Mouse (Mus musculus) hindbrain, embryonic 16.5 days (tissue): ENCODE data around the gene Adat1. TPM values are rescaled to one million over a fixed set of nuclear protein-coding genes. Genes with fewer than 3 reads are reported as not detected.
"Not testable (repeated sequence)": the region's sequence is repeated elsewhere in the genome, so short reads cannot be mapped to it uniquely, and the experiment has no call there.

ENCODE experiments used
- ATAC-seq: fragments of 200-750 bp; cut with Nextera tagmentation; 2 replicates; pipeline ENCODE4 v1.8.0; 2017; ENCODE audit warnings: moderate TSS enrichment, moderate library complexity
- H3K27ac ChIP-seq: fragments of 300-500 bp; sonication (generic); 2 replicates; pipeline ENCODE4 v1.5.1; 2014; ENCODE audit warnings: low read depth, mild to moderate bottlenecking, control low read depth, low read length, moderate library complexity
- H3K27me3 ChIP-seq: fragments of 300-500 bp; sonication (generic); replicated peaks from 2 replicates; pipeline ENCODE4 v1.6.1; 2014; ENCODE audit warnings: low read length; ENCODE audit not compliant: control insufficient read depth, insufficient read depth
- H3K36me3 ChIP-seq: fragments of 300-500 bp; sonication (generic); 2 replicates; pipeline ENCODE4 v1.6.1; 2014; ENCODE audit warnings: mild to moderate bottlenecking, low read length, moderate library complexity, mixed read lengths; ENCODE audit not compliant: control insufficient read depth, insufficient read depth
- H3K4me1 ChIP-seq: fragments of 300-500 bp; sonication (generic); 2 replicates; pipeline ENCODE4 v1.6.1; 2014; ENCODE audit warnings: low read depth, low read length; ENCODE audit not compliant: control insufficient read depth, insufficient read depth
- H3K4me2 ChIP-seq: fragments of 300-500 bp; sonication (generic); 2 replicates; pipeline ENCODE4 v1.6.1; 2014; ENCODE audit warnings: mild to moderate bottlenecking, low read length, control low read depth, moderate library complexity
- H3K4me3 ChIP-seq: fragments of 300-500 bp; sonication (generic); 2 replicates; pipeline ENCODE4 v1.5.1; 2014; ENCODE audit warnings: mild to moderate bottlenecking, low read length, control low read depth, moderate library complexity
- H3K9ac ChIP-seq: fragments of 300-500 bp; sonication (generic); 2 replicates; pipeline ENCODE4 v1.6.1; 2014; ENCODE audit warnings: low read depth, mild to moderate bottlenecking, control low read depth, low read length, moderate library complexity
- H3K9me3 ChIP-seq: fragments of 300-500 bp; sonication (generic); 2 replicates; pipeline ENCODE4 v1.6.1; 2014; ENCODE audit warnings: mild to moderate bottlenecking, low read length, moderate library complexity; ENCODE audit not compliant: control insufficient read depth
- WGBS: fragments of 180-500 bp; shearing (Covaris S2); extraction: QIAGEN DNeasy Blood & Tissue Kit; methylation state at CpG from one replicate; pipeline ENCODE4 v1.1.7; 2014; 5-methylcytosine and 5-hydroxymethylcytosine counted together
- polyA plus RNA-seq: library from polyadenylated mRNA; unstranded; fragments of >200 nt; fragmentation: Nextera tagmentation; extraction: Ambion mirVana; gene quantifications from 2 replicates; pipeline ENCODE4 v1.2.1, GENCODE M21; 2015

The Adat1 gene
- polyA plus RNA-seq, 1 experiment from 2014 or later, result 6.9 TPM

DNA sequence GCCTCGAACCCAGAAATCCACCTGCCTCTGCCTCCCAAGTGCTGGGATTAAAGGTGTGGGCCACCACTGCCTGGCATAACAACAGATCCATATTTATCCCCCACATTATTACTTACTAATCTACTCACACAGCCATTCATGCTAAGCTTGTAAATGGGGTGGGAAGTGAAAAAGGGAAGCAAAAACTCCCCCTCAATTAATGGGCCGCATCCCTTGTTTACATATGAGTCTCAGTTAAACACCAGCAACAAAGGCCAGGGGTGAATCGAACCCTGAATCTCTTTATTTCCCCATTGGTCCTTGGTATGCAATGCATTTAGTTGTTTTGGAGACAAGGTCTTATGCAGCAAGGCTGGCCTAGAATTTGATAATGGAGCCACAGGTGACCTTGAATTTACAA is 41.3 kb downstream of the Adat1 start:
- Histone ChIP-seq H3K4me3 (no peak overlapping the region), H3K9me3 (no peaks in the 10 kb centered on the region), H3K9ac (no peak overlapping the region), H3K4me2 (no peak overlapping the region), H3K4me1 (no peaks in the 10 kb centered on the region), H3K27ac (no peak overlapping the region), H3K27me3 (no peaks in the 10 kb centered on the region), H3K36me3 (peaks cover 29% of the 10 kb centered on the region)
- WGBS, result 90% methylated on average over 3 of the region's 3 CpGs
- ATAC-seq, result no peak

DNA sequence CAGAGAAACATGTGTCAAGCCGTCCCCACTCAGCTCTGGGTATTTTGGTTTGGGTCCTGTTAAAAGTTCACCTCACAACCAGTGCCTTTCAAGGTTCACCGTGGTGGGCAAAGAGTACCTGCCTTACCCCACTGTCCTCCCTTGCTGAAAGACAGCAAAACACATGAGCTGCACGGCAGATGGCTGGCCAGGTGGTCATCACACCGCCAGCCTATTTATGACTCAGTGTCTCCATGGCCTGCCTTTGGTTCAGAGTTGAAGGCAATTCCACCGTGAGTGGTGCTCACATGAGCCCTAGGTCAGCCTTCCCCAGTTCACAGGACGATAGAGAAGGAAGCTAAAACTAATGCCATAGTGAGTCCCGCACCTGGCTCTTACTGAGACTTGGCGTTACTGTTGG is 44.1 kb downstream of the Adat1 start:
- ATAC-seq, result no peak
- H3K9ac ChIP-seq, result no peak overlapping the region
- H3K4me3 ChIP-seq, result no peak overlapping the region
- no peaks in the 10 kb centered on the region for H3K9me3 ChIP-seq
- peaks cover 37% of the 10 kb centered on the region for H3K36me3 ChIP-seq
- H3K27me3 ChIP-seq, result no peaks in the 10 kb centered on the region
- no peaks in the 10 kb centered on the region for H3K4me1 ChIP-seq
- H3K4me2 ChIP-seq, result no peak overlapping the region
- H3K27ac ChIP-seq, result no peak overlapping the region
- 91% methylated on average over 8 of the region's 8 CpGs for WGBS

DNA sequence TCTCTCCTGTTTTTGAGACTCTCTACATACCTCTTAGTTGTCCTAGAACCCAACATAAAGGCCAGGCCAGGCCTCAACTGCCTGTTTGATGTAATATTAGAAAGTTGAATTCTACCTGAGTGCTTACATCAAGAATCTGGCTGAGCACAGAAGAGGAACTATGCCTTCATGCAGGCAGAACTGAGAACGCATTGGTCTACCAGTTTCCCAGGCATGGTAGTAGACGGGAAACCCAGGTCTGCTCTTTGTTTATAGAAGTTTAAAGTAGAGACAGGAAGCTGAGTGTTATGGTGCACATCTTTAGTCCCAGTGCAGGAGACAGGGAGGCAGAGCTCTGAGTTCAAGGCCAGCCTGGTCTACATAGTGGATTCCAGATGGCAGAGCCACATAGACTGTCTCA is 45.0 kb downstream of the Adat1 start:
- H3K4me1 ChIP-seq, result peaks cover 1% of the 10 kb centered on the region
- WGBS, result 86% methylated on average over 2 of the region's 2 CpGs
- H3K36me3 ChIP-seq, result peaks cover 37% of the 10 kb centered on the region

GRCm38 (mm10) chr8:111943544-111943943 is 48.6 kb downstream of the Adat1 start:
- Histone ChIP-seq H3K4me3 (no peak overlapping the region), H3K36me3 (peaks cover 28% of the 10 kb centered on the region), H3K4me1 (peaks cover 18% of the 10 kb centered on the region), H3K27me3 (no peaks in the 10 kb centered on the region), H3K9ac (no peak overlapping the region), H3K9me3 (no peaks in the 10 kb centered on the region), H3K27ac (no peak overlapping the region), H3K4me2 (no peak overlapping the region)
- 88% methylated on average over 2 of the region's 2 CpGs for WGBS
- no peak for ATAC-seq

More for the DNA sequence above, 45.0 kb downstream of the Adat1 start:
- Histone ChIP-seq H3K27me3 (no peaks in the 10 kb centered on the region), H3K9me3 (no peaks in the 10 kb centered on the region), H3K4me2 (no peak overlapping the region), H3K9ac (no peak overlapping the region), H3K4me3 (no peak overlapping the region), H3K27ac (no peak overlapping the region)
- no peak for ATAC-seq

DNA sequence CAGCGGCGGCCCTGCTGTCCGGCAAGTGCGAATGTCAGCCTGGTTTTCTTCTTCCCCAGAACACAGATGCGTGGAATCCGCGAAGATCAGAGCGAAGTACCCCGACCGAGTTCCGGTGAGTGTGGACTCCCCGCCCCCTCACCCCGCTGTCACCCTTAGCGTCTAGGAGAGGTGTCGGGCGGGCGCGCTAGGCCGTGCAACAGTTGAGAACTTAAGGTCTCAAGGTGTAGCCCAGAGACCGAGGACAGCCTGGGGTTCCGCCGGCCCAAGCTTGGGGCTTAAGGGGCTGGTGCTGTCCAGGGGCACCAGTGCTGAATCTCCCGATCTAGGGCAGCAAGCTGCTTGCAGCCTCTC is 51.0 kb downstream of the Adat1 start:
- Histone ChIP-seq H3K9me3 (no peaks in the 10 kb centered on the region), H3K36me3 (peaks cover 16% of the 10 kb centered on the region), H3K9ac (peak overlapping the region; percentile 91), H3K4me1 (peaks cover 18% of the 10 kb centered on the region), H3K4me2 (peak overlapping the region; percentile 94), H3K27me3 (no peaks in the 10 kb centered on the region), H3K4me3 (peak overlapping the region; percentile 99), H3K27ac (peak overlapping the region; percentile 77)
- 0% methylated on average over 20 of the region's 23 CpGs for WGBS
- ATAC-seq, result peak; percentile 7; the same call in 1 of the 2 replicates

GRCm38 (mm10) chr8:111940171-111941100 is 51.7 kb downstream of the Adat1 start, which contains the start of gene Gabarapl2:
Gene Gabarapl2 (plus strand): TSS chr8:111940703.
- peak within 1 kb of the TSS; percentile 94 for H3K4me2 ChIP-seq
- H3K36me3 ChIP-seq, result peaks cover 12% of the 10 kb centered on the region
- H3K9me3 ChIP-seq, result no peaks in the 10 kb centered on the region
- under 1% methylated on average over 62 of the region's 65 CpGs for WGBS
- ATAC-seq, result peak; percentile 98
- H3K4me1 ChIP-seq, result peaks cover 18% of the 10 kb centered on the region
- peak within 1 kb of the TSS; percentile 91 for H3K9ac ChIP-seq
- peak within 1 kb of the TSS; percentile 99 for H3K4me3 ChIP-seq
- peak within 1 kb of the TSS; percentile 77 for H3K27ac ChIP-seq
- H3K27me3 ChIP-seq, result no peaks in the 10 kb centered on the region

DNA sequence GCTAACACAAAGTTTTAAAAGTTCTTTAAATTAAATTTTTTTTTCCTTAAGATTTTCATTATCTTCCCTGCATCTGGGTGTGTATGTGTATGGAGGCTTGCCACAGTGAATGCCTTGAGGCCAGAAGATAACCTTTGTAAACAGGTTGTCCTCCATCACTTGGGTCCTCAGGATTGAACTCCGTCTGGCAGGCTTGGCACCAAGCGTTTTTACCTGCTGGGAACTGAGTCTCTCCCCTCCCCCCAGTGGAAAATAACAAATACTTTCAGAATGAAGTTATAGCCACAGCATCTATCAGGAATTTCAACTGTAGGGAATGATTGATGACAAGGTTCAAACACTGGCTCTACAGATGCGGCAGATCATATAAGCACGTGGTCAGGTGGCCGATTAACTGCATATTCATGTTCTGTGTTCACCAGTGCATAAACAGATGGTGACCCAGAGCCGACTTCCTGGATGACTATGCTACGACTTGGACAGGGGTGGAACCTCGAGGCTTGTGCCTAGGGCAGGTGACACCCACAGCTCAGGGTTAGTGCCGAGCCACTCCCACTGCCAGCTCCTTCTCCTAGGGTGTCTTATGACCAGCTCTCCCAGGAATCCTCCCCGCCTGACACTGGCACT is 52.5 kb downstream of the Adat1 start:
- H3K27me3 ChIP-seq, result no peaks in the 10 kb centered on the region
- H3K9me3 ChIP-seq, result no peaks in the 10 kb centered on the region
- WGBS, result 7% methylated on average over 10 of the region's 10 CpGs
- peaks cover 7% of the 10 kb centered on the region; the same call in 1 of the 2 replicates for H3K36me3 ChIP-seq
- ATAC-seq, result peak; percentile 58
- peak overlapping the region; percentile 63 for H3K4me2 ChIP-seq
- peak overlapping the region; percentile 99 for H3K4me3 ChIP-seq
- peaks cover 18% of the 10 kb centered on the region for H3K4me1 ChIP-seq
- H3K9ac ChIP-seq, result peak overlapping the region; percentile 45; the same call in 1 of the 2 replicates
- H3K27ac ChIP-seq, result peak overlapping the region; percentile 77

DNA sequence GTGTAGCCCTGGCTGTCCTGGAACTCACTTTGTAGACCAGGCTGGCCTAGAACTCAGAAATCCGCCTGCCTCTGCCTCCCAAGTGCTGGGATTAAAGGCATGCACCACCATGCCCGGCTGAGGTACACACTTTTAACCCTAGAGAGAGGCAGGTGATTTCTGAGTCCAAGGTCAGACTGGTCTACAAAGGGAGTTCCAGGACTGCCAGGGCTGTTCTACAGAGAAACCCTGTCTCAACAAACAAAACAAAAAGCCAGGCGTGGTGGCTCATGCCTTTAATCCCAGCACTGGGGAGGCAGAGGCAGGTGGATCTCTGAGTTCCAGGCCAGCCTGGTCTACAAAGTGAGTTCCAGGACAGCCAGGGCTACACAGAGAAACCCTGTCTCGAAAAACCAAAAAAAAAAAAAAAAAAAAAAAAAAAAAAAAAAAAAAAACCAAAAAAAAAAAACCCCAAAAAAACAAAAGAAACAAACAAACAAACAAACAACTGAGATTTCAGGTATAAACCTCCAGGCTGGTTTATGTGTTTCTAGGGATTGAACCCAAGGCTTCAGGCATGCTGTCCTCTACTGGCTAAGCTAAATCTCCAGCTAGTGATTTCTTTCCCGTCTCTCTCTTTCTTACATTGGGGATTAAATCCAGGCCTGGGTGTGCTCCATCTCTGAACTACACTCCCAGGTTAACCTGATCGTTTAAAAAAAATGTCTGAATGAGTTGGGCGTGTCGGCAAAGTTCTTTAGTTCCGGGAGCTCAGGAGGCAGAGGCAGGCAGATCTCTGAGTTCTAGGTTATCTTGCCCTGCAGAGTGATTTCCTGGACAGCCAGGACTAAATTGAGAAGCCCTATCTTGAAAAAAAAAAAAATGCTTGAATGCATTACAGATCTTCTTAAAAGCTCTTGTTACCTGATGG is 53.8 kb downstream of the Adat1 start:
- not testable (repeated sequence) for ATAC-seq, H3K27me3 ChIP-seq
- 89% methylated on average over 8 of the region's 9 CpGs for WGBS

More for the DNA sequence above, 53.8 kb downstream of the Adat1 start:
- H3K9ac ChIP-seq, H3K36me3 ChIP-seq, H3K4me2 ChIP-seq, H3K27ac ChIP-seq, H3K9me3 ChIP-seq, H3K4me3 ChIP-seq: not testable (repeated sequence)
- H3K4me1 ChIP-seq, result peaks cover 18% of the 10 kb centered on the region
